Mouse (Mus musculus) kidney, adult 11 months (tissue): ENCODE measurements around the gene Gm4981.
"Not testable (repeated sequence)": the region's sequence is repeated elsewhere in the genome, so short reads cannot be mapped to it uniquely, and the experiment has no call there.

ENCODE experiments used
- DNase-seq: peaks from one replicate; pipeline ENCODE4 v3.0.0; 2022

Gene Gm4981

GRCm38 (mm10) chr10:58221571-58221970 is 14.9 kb downstream of the Gm4981 start:
- not testable (repeated sequence) for DNase-seq

GRCm38 (mm10) chr10:58220726-58221125 is 15.8 kb downstream of the Gm4981 start:
- DNase-seq, result no peak

- DNase-seq, result no peak
Measured at GRCm38 (mm10) chr10:58217366-58217765, 19.1 kb downstream of the Gm4981 start.

DNA sequence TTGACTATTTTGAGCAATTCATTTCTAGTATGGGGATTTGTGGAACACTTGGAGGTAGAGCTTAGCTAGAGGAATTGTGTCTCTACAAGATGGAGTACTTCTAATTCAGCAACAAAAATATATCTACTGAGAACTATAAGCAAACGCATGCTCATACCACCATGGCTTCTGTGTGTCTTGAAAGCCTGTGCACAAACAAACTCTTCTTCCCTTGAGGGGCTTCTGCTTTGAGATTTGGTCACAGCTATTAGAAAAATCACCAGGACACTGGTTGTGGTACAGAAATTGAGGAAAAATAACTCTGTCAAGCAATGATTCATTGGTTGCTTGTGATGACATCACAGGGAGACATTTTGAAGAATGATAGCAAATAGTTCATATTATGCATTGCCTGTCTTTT is 21.1 kb downstream of the Gm4981 start:
- no peak for DNase-seq

- DNase-seq, result no peak
Measured at GRCm38 (mm10) chr10:58214934-58215333, 21.6 kb downstream of the Gm4981 start.

DNA sequence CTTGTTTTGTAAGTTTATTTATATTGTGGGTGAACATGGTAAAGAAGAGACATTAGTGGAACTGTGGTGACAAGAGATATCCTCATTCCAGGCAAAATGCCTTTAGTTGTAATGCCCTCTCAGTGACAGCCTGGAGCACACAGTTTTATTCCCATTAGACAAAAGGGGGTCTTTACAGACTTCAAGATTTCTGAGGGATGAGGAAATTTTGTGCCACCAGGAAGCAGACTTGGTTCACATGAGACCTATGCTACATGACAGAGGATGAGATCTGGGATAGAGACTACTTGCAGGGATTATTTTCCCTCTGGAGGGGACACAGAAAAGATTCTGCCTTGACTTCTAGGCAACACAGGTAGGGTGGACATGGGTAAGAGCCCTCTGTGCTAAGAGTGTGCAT is 22.0 kb downstream of the Gm4981 start:
- no peak for DNase-seq

DNA sequence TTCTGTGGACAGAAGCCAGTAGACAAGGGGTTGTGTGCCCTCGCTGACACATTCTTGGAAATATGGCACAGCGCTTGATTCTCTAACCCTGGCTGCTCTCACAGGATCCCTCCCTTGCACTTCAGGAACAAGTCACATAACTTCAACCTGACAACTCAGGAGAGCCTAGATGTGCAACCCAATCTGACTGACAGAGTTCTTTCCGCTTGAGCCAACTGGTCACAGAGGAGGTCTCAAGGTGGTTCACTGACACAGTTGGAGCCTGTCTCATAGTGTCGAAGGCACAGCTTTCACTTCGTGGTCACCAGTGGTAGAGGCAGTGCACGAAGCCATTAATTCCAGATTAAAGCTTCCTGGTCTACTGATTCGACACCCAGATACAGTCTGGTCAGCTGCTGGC is 24.3 kb downstream of the Gm4981 start:
- no peak for DNase-seq

DNA sequence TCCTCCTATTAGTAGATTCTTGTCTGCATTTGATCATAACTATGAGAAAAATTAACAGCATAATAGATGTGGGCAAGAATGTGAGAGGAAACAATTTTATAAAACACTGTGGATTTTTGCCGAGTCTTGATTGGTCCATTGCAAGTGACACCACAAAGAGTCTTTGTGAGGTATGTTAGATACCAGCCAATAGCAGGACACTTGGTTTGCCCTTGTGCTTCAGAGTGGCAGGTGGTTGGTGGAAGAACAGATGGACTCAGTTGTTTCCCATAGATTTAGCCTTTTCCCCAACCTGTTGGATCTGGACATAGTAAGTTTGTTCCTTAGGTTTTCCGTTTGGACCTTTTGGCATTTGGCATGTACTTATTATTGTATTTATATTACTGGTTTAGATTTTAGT is 25.3 kb downstream of the Gm4981 start:
- DNase-seq, result no peak

DNA sequence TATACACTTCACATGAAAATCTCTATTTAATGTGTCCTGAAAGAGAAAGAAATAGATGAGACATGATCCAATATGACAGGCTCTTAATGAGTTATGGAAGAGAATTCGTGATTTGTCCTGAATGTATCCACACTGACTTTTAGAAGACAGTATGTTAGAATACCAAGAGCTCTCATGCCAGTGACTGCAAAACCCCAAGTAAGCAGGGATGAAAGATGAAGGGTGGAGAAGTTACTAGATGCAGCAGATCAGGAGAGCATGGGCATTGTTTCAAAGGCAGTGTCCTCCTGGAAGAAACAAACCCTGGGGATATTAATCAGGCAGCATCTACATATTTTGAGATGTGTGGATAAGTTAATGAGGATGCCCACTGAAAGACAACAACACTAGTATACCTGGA is 26.0 kb downstream of the Gm4981 start:
- no peak for DNase-seq

GRCm38 (mm10) chr10:58209710-58210467 is 26.6 kb downstream of the Gm4981 start:
- no peak for DNase-seq

DNA sequence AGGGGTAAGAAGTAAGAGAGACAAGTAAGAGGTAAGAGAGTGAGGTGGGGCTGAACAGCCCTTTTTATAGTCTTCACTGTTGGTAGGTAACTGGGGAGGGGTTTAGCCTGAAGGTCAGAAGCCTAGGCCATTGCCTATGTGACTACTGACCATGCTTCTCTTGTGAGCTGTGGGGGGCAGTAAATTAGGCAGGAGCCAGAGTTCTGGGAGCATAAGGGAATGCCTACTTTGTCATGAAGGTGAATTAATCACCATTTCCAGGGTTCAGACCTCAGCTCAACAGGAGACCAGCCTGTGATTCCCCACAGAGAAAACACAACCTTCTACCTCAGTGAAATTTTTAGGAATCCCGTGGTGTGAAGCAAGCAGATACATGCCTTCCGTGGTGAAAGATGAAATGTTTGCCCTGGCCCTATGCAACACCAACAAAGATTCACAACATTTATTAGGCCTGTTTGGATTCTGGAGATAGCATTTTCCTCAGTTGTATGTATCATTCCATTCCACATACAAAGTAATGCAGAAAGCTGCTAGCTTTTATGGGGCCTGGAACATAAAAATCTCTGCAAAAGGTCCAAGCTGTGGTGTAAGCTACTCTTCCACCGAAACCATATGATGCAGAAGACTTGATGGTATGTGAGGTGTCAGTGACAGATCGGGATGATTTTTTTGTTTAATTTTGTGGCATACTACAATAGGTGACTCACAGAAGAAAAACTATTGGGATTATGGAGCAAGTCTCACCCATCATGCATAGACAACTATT is 29.7 kb downstream of the Gm4981 start:
- no peak for DNase-seq

DNA sequence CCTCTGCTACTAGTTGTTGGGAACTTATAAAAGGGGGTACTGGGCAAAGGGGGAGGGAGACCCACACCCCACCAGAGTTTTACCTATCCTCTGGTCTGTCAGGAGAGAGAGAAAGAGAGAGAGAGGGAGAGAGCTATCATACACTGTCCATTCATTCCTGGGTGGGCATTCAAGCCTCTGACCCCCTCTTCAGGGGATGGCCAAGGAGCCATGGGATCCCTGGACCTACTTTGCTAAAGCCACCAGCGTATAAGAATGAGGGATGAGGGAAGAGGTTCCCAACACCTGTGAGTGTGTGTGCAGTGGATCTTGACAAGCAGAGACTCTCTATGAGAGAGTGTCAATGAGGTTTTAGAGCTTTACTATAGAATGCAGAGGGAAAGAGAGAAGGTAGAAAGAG is 30.5 kb downstream of the Gm4981 start:
- no peak for DNase-seq
